Comparison of ENCODE assay signal across 30 mouse cellular contexts in the genomic region with DNA sequence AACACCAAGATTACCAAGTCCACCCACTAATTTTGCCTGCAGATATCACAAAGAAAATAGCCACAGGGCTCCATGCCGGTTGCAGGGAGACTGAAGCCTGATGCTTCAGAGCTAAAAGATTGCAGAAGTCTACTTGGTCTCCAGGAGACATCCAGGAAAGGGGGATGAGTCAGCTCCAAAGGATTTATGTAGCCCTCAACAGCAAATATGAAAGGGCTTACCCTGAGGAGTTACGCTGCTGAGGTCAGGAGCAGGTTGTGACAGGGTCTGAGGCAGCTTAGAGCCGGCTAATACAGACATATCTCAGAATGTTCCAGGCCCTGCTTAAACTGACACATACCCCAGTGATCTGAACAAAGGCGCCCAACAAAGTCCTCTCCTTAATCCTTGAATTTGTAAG.
DNase-seq lines count a peak whose midpoint lies in the region; ATAC-seq and TF ChIP-seq lines count a peak whose summit lies in the region.
"Had no signal": no experiment of that assay in that cellular context is flagged by ENCODE, and none has a peak within 500 bp of the region (broad histone marks: within the 10 kb centered on the region; RNA-seq: fewer than 3 reads in every experiment).

No protein-coding gene starts in this region.

- no peak for TF ChIP-seq EP300 in stomach, postnatal 0 days (optimal IDR thresholded peaks at IDR 0.05)

- no peak overlapping the region for H3K4me3 ChIP-seq in hindbrain, postnatal 0 days (ENCODE audit: low read length)
- H3K4me3 ChIP-seq in hindbrain, embryonic 11.5 days (ENCODE audit: low read depth, low read length): no peak overlapping the region
- H3K4me3 ChIP-seq in midbrain, embryonic 11.5 days (ENCODE audit: low read depth, low read length): no peak overlapping the region
- no peak overlapping the region for H3K4me3 ChIP-seq in midbrain, postnatal 0 days (ENCODE audit: low read depth, low read length)
- H3K4me3 ChIP-seq in stomach, postnatal 0 days (ENCODE audit: low read depth, low read length): no peak overlapping the region
- H3K4me3 ChIP-seq in thymus, adult 2 months (ENCODE audit: control insufficient read depth, insufficient read depth, low read length): no peak overlapping the region
- H3K4me3 ChIP-seq: gastrocnemius, adult 2 months; hindbrain, embryonic 13.5 days; neural tube, embryonic 15.5 days had no signal

- H3K27ac ChIP-seq in hindbrain, postnatal 0 days: peak overlapping the region; percentile 16; the same call in 1 of the 2 replicates
- H3K27ac ChIP-seq in hindbrain, embryonic 11.5 days (ENCODE audit: low read depth, low read length): no peak overlapping the region
- no peak overlapping the region; the same call in 1 of the 2 replicates for H3K27ac ChIP-seq in midbrain, embryonic 11.5 days (ENCODE audit: low read depth, low read length)
- no peak overlapping the region for H3K27ac ChIP-seq in midbrain, postnatal 0 days (ENCODE audit: low read depth, low read length)
- peak overlapping the region; percentile 40; the same call in 1 of the 2 replicates for H3K27ac ChIP-seq in stomach, postnatal 0 days (replicated peaks)
- no peak overlapping the region for H3K27ac ChIP-seq in thymus, adult 2 months (ENCODE audit: control insufficient read depth, insufficient read depth, low read length)
- H3K27ac ChIP-seq: gastrocnemius, adult 2 months; hindbrain, embryonic 13.5 days; liver, embryonic 14.5 days; neural tube, embryonic 15.5 days had no signal

- POLR2A ChIA-PET in Patski (lab: Charles Lee): no interaction called here

- in situ Hi-C loops in Patski (cut with MboI; ENCODE audit: low pct_unique_long_range_greater_than_20kb): no loop called here

- H3K27me3 ChIP-seq in hindbrain, postnatal 0 days (ENCODE audit: insufficient read depth, low read length): no peaks in the 10 kb centered on the region
- H3K27me3 ChIP-seq in hindbrain, embryonic 11.5 days (ENCODE audit: control insufficient read depth, insufficient read depth, low read length): no peaks in the 10 kb centered on the region; the same call in 1 of the 2 replicates
- no peaks in the 10 kb centered on the region for H3K27me3 ChIP-seq in midbrain, embryonic 11.5 days (ENCODE audit: control insufficient read depth, insufficient read depth, low read length)
- peaks cover 16% of the 10 kb centered on the region for H3K27me3 ChIP-seq in midbrain, postnatal 0 days (ENCODE audit: insufficient read depth, low read length)
- no peaks in the 10 kb centered on the region for H3K27me3 ChIP-seq in Patski
- H3K27me3 ChIP-seq in stomach, postnatal 0 days (ENCODE audit: control insufficient read depth, insufficient read depth, low read length): no peaks in the 10 kb centered on the region
- peaks cover under 1% of the 10 kb centered on the region; the same call in 1 of the 2 replicates for H3K27me3 ChIP-seq in thymus, adult 2 months (ENCODE audit: control insufficient read depth, insufficient read depth, low read length)

- H3K9me3 ChIP-seq in hindbrain, postnatal 0 days (ENCODE audit: low read length): no peaks in the 10 kb centered on the region
- H3K9me3 ChIP-seq in hindbrain, embryonic 11.5 days (ENCODE audit: control insufficient read depth, low read length): no peaks in the 10 kb centered on the region
- H3K9me3 ChIP-seq in midbrain, embryonic 11.5 days (ENCODE audit: control insufficient read depth, low read length): no peaks in the 10 kb centered on the region
- H3K9me3 ChIP-seq in midbrain, postnatal 0 days (ENCODE audit: low read length): no peaks in the 10 kb centered on the region
- no peaks in the 10 kb centered on the region for H3K9me3 ChIP-seq in stomach, postnatal 0 days (ENCODE audit: control insufficient read depth, low read length)
- H3K9me3 ChIP-seq: hindbrain, embryonic 13.5 days; neural tube, embryonic 15.5 days had no signal

- TF ChIP-seq POLR2A in thymus, adult 2 months (IDR thresholded peaks at IDR 0.05; ENCODE audit: control insufficient read depth, extremely low read depth, insufficient read depth, low read length, poor library complexity): no peak

- CTCF ChIA-PET in Patski (lab: Charles Lee): no interaction called here

- H3K4me1 ChIP-seq in hindbrain, postnatal 0 days (ENCODE audit: insufficient read depth, low read length): peaks cover 8% of the 10 kb centered on the region; the same call in 1 of the 2 replicates
- no peaks in the 10 kb centered on the region for H3K4me1 ChIP-seq in hindbrain, embryonic 11.5 days (replicated peaks; ENCODE audit: control insufficient read depth, insufficient read depth, low read length)
- H3K4me1 ChIP-seq in midbrain, embryonic 11.5 days (ENCODE audit: control insufficient read depth, insufficient read depth, low read length): peaks cover 11% of the 10 kb centered on the region; the same call in 1 of the 2 replicates
- no peaks in the 10 kb centered on the region for H3K4me1 ChIP-seq in midbrain, postnatal 0 days (ENCODE audit: insufficient read depth, low read length)
- peaks cover 3% of the 10 kb centered on the region; the same call in 1 of the 2 replicates for H3K4me1 ChIP-seq in stomach, postnatal 0 days (replicated peaks; ENCODE audit: control insufficient read depth, insufficient read depth)
- H3K4me1 ChIP-seq in thymus, adult 2 months (replicated peaks; ENCODE audit: control insufficient read depth, insufficient read depth, low read length): peaks cover 12% of the 10 kb centered on the region

- no peak for TF ChIP-seq CTCF in hindbrain, postnatal 0 days (IDR thresholded peaks at IDR 0.05; ENCODE audit: low read depth)
- TF ChIP-seq CTCF in midbrain, postnatal 0 days (IDR thresholded peaks at IDR 0.05): no peak
- TF ChIP-seq CTCF in Patski (IDR thresholded peaks at IDR 0.05): no peak
- TF ChIP-seq CTCF in stomach, postnatal 0 days (IDR thresholded peaks at IDR 0.05; ENCODE audit: low read depth): no peak
- TF ChIP-seq CTCF in thymus, adult 2 months (IDR thresholded peaks at IDR 0.05; ENCODE audit: borderline replicate concordance, control insufficient read depth, extremely low read depth, insufficient read depth, low read length, poor library complexity): no peak

- WGBS in hindbrain, postnatal 0 days: 71% methylated on average over 4 of the region's 4 CpGs
- WGBS in hindbrain, embryonic 11.5 days: 80% methylated on average over 4 of the region's 4 CpGs
- 47% methylated on average over 4 of the region's 4 CpGs for WGBS in midbrain, embryonic 11.5 days
- 40% methylated on average over 4 of the region's 4 CpGs for WGBS in midbrain, postnatal 0 days
- 49% methylated on average over 4 of the region's 4 CpGs for WGBS in stomach, postnatal 0 days
- 87% methylated on average over 4 of the region's 4 CpGs for WGBS in thymus, adult 2 months

- H3K9ac ChIP-seq in hindbrain, postnatal 0 days (replicated peaks; ENCODE audit: low read length): no peak overlapping the region
- H3K9ac ChIP-seq in hindbrain, embryonic 11.5 days (ENCODE audit: low read depth, low read length): no peak overlapping the region
- H3K9ac ChIP-seq in midbrain, embryonic 11.5 days (ENCODE audit: low read length): no peak overlapping the region
- no peak overlapping the region for H3K9ac ChIP-seq in midbrain, postnatal 0 days (replicated peaks; ENCODE audit: low read length, poor library complexity, severe bottlenecking)
- H3K9ac ChIP-seq in stomach, postnatal 0 days (ENCODE audit: low read length): no peak overlapping the region
- H3K9ac ChIP-seq: hindbrain, embryonic 13.5 days; liver, embryonic 14.5 days; neural tube, embryonic 15.5 days had no signal

- ATAC-seq in hindbrain, postnatal 0 days: no peak
- ATAC-seq in hindbrain, embryonic 11.5 days (ENCODE audit: low FRiP score): no peak
- 0 out of 2 replicates have a peak, but pooled peaks have one; percentile 36 for ATAC-seq in midbrain, embryonic 11.5 days (ENCODE audit: low FRiP score)
- no peak for ATAC-seq in midbrain, postnatal 0 days (ENCODE audit: low FRiP score)
- peak; percentile 66 for ATAC-seq in Patski
- ATAC-seq in stomach, postnatal 0 days (ENCODE audit: low FRiP score, low TSS enrichment): no peak
- ATAC-seq: intestine, postnatal 0 days had no signal

- DNase-seq in hindbrain, postnatal 0 days (ENCODE audit: low spot score): no peak
- DNase-seq in hindbrain, embryonic 11.5 days (ENCODE audit: low spot score): no peak
- DNase-seq in midbrain, embryonic 11.5 days (ENCODE audit: low spot score, missing footprints): no peak
- DNase-seq in midbrain, postnatal 0 days (ENCODE audit: low spot score): no peak
- DNase-seq in Patski (ENCODE audit: low read depth, low spot score): peak; percentile 51
- DNase-seq in stomach, postnatal 0 days (ENCODE audit: low spot score): no peak
- DNase-seq in thymus, adult 2 months: no peak
- DNase-seq: adrenal gland, postnatal 14 days; cerebellum, adult 11 months; cerebellum, adult 9-11 months; embryo, embryonic 11 days; gastrocnemius, adult 2 months; gastrocnemius, postnatal 36 days; heart, adult 18-20 months; heart, postnatal 36 days; kidney, adult 9 months; kidney, postnatal 10 days; layer of hippocampus, postnatal 36 days; left cerebral cortex, postnatal 4 days; liver; lung, adult 2 months; lung, postnatal 14 days; right cerebral cortex, postnatal 25 days; spleen, adult 18-20 months; thymus, postnatal 4 days had no signal

- no peak overlapping the region for H3K4me2 ChIP-seq in hindbrain, postnatal 0 days (ENCODE audit: low read depth, low read length)
- no peak overlapping the region for H3K4me2 ChIP-seq in hindbrain, embryonic 11.5 days (replicated peaks; ENCODE audit: low read depth, low read length)
- no peak overlapping the region for H3K4me2 ChIP-seq in midbrain, embryonic 11.5 days
- no peak overlapping the region for H3K4me2 ChIP-seq in midbrain, postnatal 0 days (ENCODE audit: low read depth, low read length, poor library complexity, severe bottlenecking)
- no peak overlapping the region for H3K4me2 ChIP-seq in stomach, postnatal 0 days (replicated peaks; ENCODE audit: low read depth)
- H3K4me2 ChIP-seq: heart, embryonic 11.5 days; hindbrain, embryonic 13.5 days; neural tube, embryonic 15.5 days had no signal

- no peaks in the 10 kb centered on the region for H3K36me3 ChIP-seq in hindbrain, postnatal 0 days (ENCODE audit: insufficient read depth, low read length)
- no peaks in the 10 kb centered on the region for H3K36me3 ChIP-seq in hindbrain, embryonic 11.5 days (ENCODE audit: control insufficient read depth, insufficient read depth, low read length)
- H3K36me3 ChIP-seq in midbrain, embryonic 11.5 days (ENCODE audit: control insufficient read depth, insufficient read depth, low read length): no peaks in the 10 kb centered on the region
- no peaks in the 10 kb centered on the region for H3K36me3 ChIP-seq in midbrain, postnatal 0 days (ENCODE audit: insufficient read depth, low read length)
- H3K36me3 ChIP-seq in stomach, postnatal 0 days (ENCODE audit: control insufficient read depth, insufficient read depth, low read length): no peaks in the 10 kb centered on the region
- no peaks in the 10 kb centered on the region for H3K36me3 ChIP-seq in thymus, adult 2 months (ENCODE audit: control insufficient read depth, insufficient read depth, low read length)
- H3K36me3 ChIP-seq: hindbrain, embryonic 13.5 days; neural tube, embryonic 15.5 days had no signal

Comparison
In these comparisons a context has a peak if more than half of its experiments do, and no peak if none do; other contexts are left out.
1. ATAC-seq: peak in midbrain, embryonic 11.5 days (single experiment) and Patski (single experiment); none in hindbrain, postnatal 0 days (single experiment), hindbrain, embryonic 11.5 days (single experiment), midbrain, postnatal 0 days (single experiment) and stomach, postnatal 0 days (single experiment).
2. H3K27ac ChIP-seq: peak in hindbrain, postnatal 0 days (single experiment) and stomach, postnatal 0 days (single experiment); none in hindbrain, embryonic 11.5 days (single experiment), midbrain, embryonic 11.5 days (single experiment), midbrain, postnatal 0 days (single experiment) and thymus, adult 2 months (single experiment).